Mouse (Mus musculus): ENCODE measurements around the gene Oprm1.

GRCm38 (mm10) chr10:7077971-7078370 lies 319.7 kb downstream of the Oprm1 start:
- TF ChIP-seq CHD2 (IDR thresholded peaks at IDR 0.05; ENCODE audit: low read depth, low read length) (no peak), HCFC1 (IDR thresholded peaks at IDR 0.05; ENCODE audit: borderline replicate concordance, insufficient read depth, low read length) (no peak), ZC3H11A (IDR thresholded peaks at IDR 0.05; ENCODE audit: borderline replicate concordance, low read depth, low read length) (no peak), MAFK (IDR thresholded peaks at IDR 0.05; ENCODE audit: insufficient read depth, low read depth, low read length) (no peak), ZNF384 (IDR thresholded peaks at IDR 0.05; ENCODE audit: low read depth, low read length) (no peak)

Data from ES-E14 (cell line).